In the genomic region with DNA sequence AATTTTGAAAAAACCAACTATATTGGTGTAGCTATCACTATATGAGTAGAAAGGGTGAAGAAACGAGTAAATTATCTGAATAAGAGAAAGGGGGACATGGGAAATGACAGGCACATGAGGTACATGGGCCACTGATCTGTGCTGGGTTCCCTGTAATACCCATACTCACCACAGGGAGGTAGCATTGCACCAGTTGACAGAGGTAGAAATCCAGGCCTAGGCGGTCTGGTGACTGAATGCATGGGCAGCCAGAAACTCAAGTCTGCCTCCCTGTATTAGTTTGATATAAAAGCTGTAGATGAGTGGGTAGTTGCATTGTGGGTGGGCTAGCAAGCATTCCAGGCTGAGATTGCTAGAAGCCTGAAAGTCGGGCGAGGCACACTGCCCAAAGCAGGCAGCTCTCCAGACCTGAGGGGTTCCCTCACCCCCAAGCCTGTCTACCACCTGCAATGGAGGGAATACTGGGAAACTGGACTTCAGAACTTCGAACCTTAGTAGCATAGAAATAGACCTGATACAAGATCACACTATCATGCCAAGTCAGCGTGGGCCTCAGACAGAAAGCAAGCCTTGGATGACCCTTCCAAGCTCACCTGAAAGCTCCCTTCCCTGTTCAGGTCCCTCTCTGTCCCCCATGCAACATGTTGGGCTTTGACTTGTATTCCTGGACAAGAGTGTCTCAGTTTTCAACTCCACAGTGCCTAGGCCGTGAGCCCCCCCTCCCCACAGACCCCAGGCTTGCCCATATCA, we compare ENCODE assay signal across 8 mouse cellular contexts. TPM values are rescaled to one million over a fixed set of nuclear protein-coding genes. Genes with fewer than 3 reads are reported as not detected.
DNase-seq lines count a peak whose midpoint lies in the region; ATAC-seq lines count a peak whose summit lies in the region.

No protein-coding gene starts in this region.

- peaks cover 55% of the 10 kb centered on the region for H3K36me3 ChIP-seq in midbrain, embryonic 13.5 days

- DNase-seq in 3T3-L1 (ENCODE audit: low read depth, low spot score), result peak; percentile 89
- DNase-seq in adrenal gland, adult 18-20 months (ENCODE audit: low spot score in 2 of 2), result peak; percentile 72 to 73
- peak; percentile 57 for DNase-seq in embryo, embryonic 11.5 days (ENCODE audit: low read depth, low spot score)
- DNase-seq in kidney, adult 11 months, result peak; percentile 57
- peak; percentile 83 for DNase-seq in left cerebral cortex, postnatal 4 days
- DNase-seq in spleen, adult 12 weeks (ENCODE audit: low spot score), result peak; percentile 75

- H3K4me2 ChIP-seq in midbrain, embryonic 13.5 days (replicated peaks), result no peak overlapping the region

- 0 out of 2 replicates have a peak overlapping the region, but pooled peaks have one; percentile 14 for H3K9ac ChIP-seq in midbrain, embryonic 13.5 days (replicated peaks)

- H3K9me3 ChIP-seq in midbrain, embryonic 13.5 days, result no peaks in the 10 kb centered on the region

- no peak overlapping the region for H3K4me3 ChIP-seq in midbrain, embryonic 13.5 days (replicated peaks)

- no peak overlapping the region for H3K27ac ChIP-seq in midbrain, embryonic 13.5 days

- H3K27me3 ChIP-seq in midbrain, embryonic 13.5 days, result no peaks in the 10 kb centered on the region

- peak; percentile 85 for ATAC-seq in granulocyte monocyte progenitor cell, adult 5-6 weeks (replicated peaks; ENCODE audit: poor library complexity, severe bottlenecking)
- ATAC-seq in midbrain, embryonic 13.5 days, result peak; percentile 47; the same call in 1 of the 2 replicates

- WGBS in midbrain, embryonic 13.5 days, result 61% methylated on average over 7 of the region's 7 CpGs

- no peaks in the 10 kb centered on the region for H3K4me1 ChIP-seq in midbrain, embryonic 13.5 days (replicated peaks)

- intact Hi-C loops in left cerebral cortex, postnatal 4 days (cut with DNase I), result no loop called here

RNA-seq across cellular contexts. Expression of a gene that starts 5.7 kb away (rescaled TPM):
- total RNA-seq in adrenal gland, adult 18-20 months (2021), result not detected
- not detected in 2 replicates for total RNA-seq in granulocyte monocyte progenitor cell, adult 5-6 weeks (2014; fragmentation: Nextera tagmentation)
- total RNA-seq in granulocyte monocyte progenitor cell, adult 5-6 weeks (2017), result not detected in 2 replicates
- not detected for total RNA-seq in left cerebral cortex, postnatal 4 days (2021)
- polyA plus RNA-seq in midbrain, embryonic 13.5 days (2015; fragmentation: Nextera tagmentation; extraction: Ambion mirVana), result not detected in 2 replicates

RNA-seq across cellular contexts. Expression of a gene that starts 14.3 kb away (rescaled TPM):
- 100 to 1,000 TPM in 1 of 2 experiments, 10 to 100 TPM in 1; 61.8 to 134 TPM for total RNA-seq in adrenal gland, adult 18-20 months (2021)
- total RNA-seq in granulocyte monocyte progenitor cell, adult 5-6 weeks (2014; fragmentation: Nextera tagmentation), result 4.0 and 9.1 TPM in 2 replicates
- 3.9 and 6.2 TPM in 2 replicates for total RNA-seq in granulocyte monocyte progenitor cell, adult 5-6 weeks (2017)
- 10 to 100 TPM; 54.3 to 60.3 TPM for total RNA-seq in left cerebral cortex, postnatal 4 days (2021)
- 253 and 274 TPM in 2 replicates for polyA plus RNA-seq in midbrain, embryonic 13.5 days (2015; fragmentation: Nextera tagmentation; extraction: Ambion mirVana)

RNA-seq across cellular contexts. Expression of a gene that starts 48.8 kb away (rescaled TPM):
- total RNA-seq in adrenal gland, adult 18-20 months (2021), result 10 to 100 TPM; 16.5 to 20.2 TPM
- 9.1 and 10.4 TPM in 2 replicates for total RNA-seq in granulocyte monocyte progenitor cell, adult 5-6 weeks (2014; fragmentation: Nextera tagmentation)
- total RNA-seq in granulocyte monocyte progenitor cell, adult 5-6 weeks (2017), result 13.9 and 21.9 TPM in 2 replicates
- 10 to 100 TPM; 14.3 TPM for total RNA-seq in left cerebral cortex, postnatal 4 days (2021)
- polyA plus RNA-seq in midbrain, embryonic 13.5 days (2015; fragmentation: Nextera tagmentation; extraction: Ambion mirVana), result 25.1 and 26.2 TPM in 2 replicates

RNA-seq across cellular contexts. Expression of a gene that starts 48.8 kb away (rescaled TPM):
- 10 to 100 TPM; 57.0 to 57.3 TPM for total RNA-seq in adrenal gland, adult 18-20 months (2021)
- total RNA-seq in granulocyte monocyte progenitor cell, adult 5-6 weeks (2014; fragmentation: Nextera tagmentation), result 59.0 and 70.4 TPM in 2 replicates
- 45.5 and 59.1 TPM in 2 replicates for total RNA-seq in granulocyte monocyte progenitor cell, adult 5-6 weeks (2017)
- total RNA-seq in left cerebral cortex, postnatal 4 days (2021), result 10 to 100 TPM; 41.4 to 42.9 TPM
- polyA plus RNA-seq in midbrain, embryonic 13.5 days (2015; fragmentation: Nextera tagmentation; extraction: Ambion mirVana), result 54.0 and 55.0 TPM in 2 replicates

Comparison
In these comparisons a context has a peak if more than half of its experiments do, and no peak if none do; other contexts are left out.
1. RNA of a gene that starts 14.3 kb away (total RNA-seq): 61.8 to 134 TPM in adrenal gland, adult 18-20 months and 54.3 to 60.3 TPM in left cerebral cortex, postnatal 4 days; 3.9 to 9.1 TPM in granulocyte monocyte progenitor cell, adult 5-6 weeks; every median in the first group is over 4 times any median in the second.
2. Peak in every context shown above with its lines, with median percentiles within 50 percentile points of each other: DNase-seq.